ENCODE assay signal across 8 mouse cellular contexts in the genomic region with DNA sequence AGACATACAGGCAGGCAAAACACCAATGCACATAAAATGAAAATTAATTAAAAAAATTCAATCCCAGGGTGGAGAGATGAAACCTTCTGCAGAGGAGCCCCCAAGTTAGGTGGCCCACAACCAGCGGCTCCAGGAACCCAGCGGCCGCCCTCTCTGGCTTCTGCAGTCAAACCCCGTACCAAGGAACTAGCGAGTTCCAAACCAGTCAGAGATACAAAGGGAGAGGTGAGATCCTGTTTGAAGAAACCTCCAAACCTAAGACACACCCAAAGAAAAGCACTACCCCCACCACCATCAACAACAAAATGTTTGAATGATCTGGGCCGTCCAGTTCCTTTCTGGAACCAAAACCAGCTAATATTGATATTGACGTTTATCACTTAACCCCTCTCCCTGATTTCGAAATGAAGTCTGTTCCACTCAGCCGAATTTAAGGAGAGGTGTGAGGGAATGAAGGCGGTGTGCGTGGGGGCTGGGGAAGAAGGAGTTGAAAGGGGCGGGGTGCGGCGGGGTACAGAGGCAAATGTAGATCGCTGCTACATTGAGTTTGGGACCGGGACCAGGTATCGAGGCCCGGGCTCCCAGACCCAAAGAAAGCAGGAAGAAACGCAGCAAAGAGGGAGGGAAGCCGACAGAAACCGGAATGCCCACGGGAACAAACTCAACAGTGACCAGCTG. TPM values are rescaled to one million over a fixed set of nuclear protein-coding genes. Genes with fewer than 3 reads are reported as not detected.
DNase-seq lines count a peak whose midpoint lies in the region; ATAC-seq and TF ChIP-seq lines count a peak whose summit lies in the region.

No protein-coding gene starts in this region.

- no peak for TF ChIP-seq CTCF in ES-Bruce4 (IDR thresholded peaks at IDR 0.05; ENCODE audit: low read depth, low read length)

- no peak; the same call in 1 of the 2 replicates for ATAC-seq in heart, embryonic 13.5 days (ENCODE audit: extremely low read depth, insufficient number of reproducible peaks, low FRiP score, low TSS enrichment)
- peak; percentile 26 for ATAC-seq in embryonic facial prominence, embryonic 13.5 days (ENCODE audit: insufficient number of reproducible peaks, insufficient read depth, low FRiP score, low TSS enrichment, low read depth)
- ATAC-seq in neural tube, embryonic 13.5 days (ENCODE audit: low read depth), result peak; percentile 49

- no peaks in the 10 kb centered on the region for H3K9me3 ChIP-seq in heart, embryonic 13.5 days
- no peaks in the 10 kb centered on the region for H3K9me3 ChIP-seq in ES-Bruce4 (replicated peaks; ENCODE audit: control insufficient read depth, insufficient read depth, low read length, poor library complexity, severe bottlenecking)
- H3K9me3 ChIP-seq in embryonic facial prominence, embryonic 13.5 days, result no peaks in the 10 kb centered on the region
- no peaks in the 10 kb centered on the region for H3K9me3 ChIP-seq in neural tube, embryonic 13.5 days

- no peak for TF ChIP-seq EP300 in ES-Bruce4 (IDR thresholded peaks at IDR 0.05; ENCODE audit: insufficient read depth, low read depth, low read length)

- H3K4me3 ChIP-seq in heart, embryonic 13.5 days, result peak overlapping the region; percentile 81
- peak overlapping the region; percentile 87 for H3K4me3 ChIP-seq in ES-Bruce4 (ENCODE audit: low read depth, low read length)
- H3K4me3 ChIP-seq in embryonic facial prominence, embryonic 13.5 days, result peak overlapping the region; percentile 79
- H3K4me3 ChIP-seq in neural tube, embryonic 13.5 days, result peak overlapping the region; percentile 63

- H3K4me2 ChIP-seq in heart, embryonic 13.5 days, result peak overlapping the region; percentile 77
- H3K4me2 ChIP-seq in embryonic facial prominence, embryonic 13.5 days, result peak overlapping the region; percentile 69
- H3K4me2 ChIP-seq in neural tube, embryonic 13.5 days, result peak overlapping the region; percentile 71

- H3K27ac ChIP-seq in heart, embryonic 13.5 days (replicated peaks), result peak overlapping the region; percentile 90
- peak overlapping the region; percentile 60 for H3K27ac ChIP-seq in ES-Bruce4 (ENCODE audit: insufficient read depth, low read length)
- H3K27ac ChIP-seq in embryonic facial prominence, embryonic 13.5 days, result peak overlapping the region; percentile 55
- H3K27ac ChIP-seq in neural tube, embryonic 13.5 days (replicated peaks), result peak overlapping the region; percentile 96

- WGBS in heart, embryonic 13.5 days, result 9% methylated on average over 22 of the region's 22 CpGs
- 11% methylated on average over 22 of the region's 22 CpGs for WGBS in embryonic facial prominence, embryonic 13.5 days
- 8% methylated on average over 22 of the region's 22 CpGs for WGBS in neural tube, embryonic 13.5 days

- TF ChIP-seq POLR2A in ES-Bruce4 (IDR thresholded peaks at IDR 0.05; ENCODE audit: insufficient read depth, low read length), result no peak

- H3K9ac ChIP-seq in heart, embryonic 13.5 days, result peak overlapping the region; percentile 83
- H3K9ac ChIP-seq in ES-Bruce4 (ENCODE audit: low read depth, poor library complexity, severe bottlenecking), result peak overlapping the region; percentile 69
- H3K9ac ChIP-seq in embryonic facial prominence, embryonic 13.5 days, result peak overlapping the region; percentile 68
- peak overlapping the region; percentile 67 for H3K9ac ChIP-seq in neural tube, embryonic 13.5 days

- no peaks in the 10 kb centered on the region for H3K36me3 ChIP-seq in heart, embryonic 13.5 days
- H3K36me3 ChIP-seq in ES-Bruce4 (ENCODE audit: control insufficient read depth, insufficient read depth, low read length, poor library complexity, severe bottlenecking), result no peaks in the 10 kb centered on the region
- H3K36me3 ChIP-seq in embryonic facial prominence, embryonic 13.5 days, result no peaks in the 10 kb centered on the region
- no peaks in the 10 kb centered on the region for H3K36me3 ChIP-seq in neural tube, embryonic 13.5 days

- no peaks in the 10 kb centered on the region for H3K27me3 ChIP-seq in heart, embryonic 13.5 days (replicated peaks)
- H3K27me3 ChIP-seq in ES-Bruce4 (ENCODE audit: control insufficient read depth, insufficient read depth, low read length, poor library complexity, severe bottlenecking), result no peaks in the 10 kb centered on the region
- no peaks in the 10 kb centered on the region for H3K27me3 ChIP-seq in embryonic facial prominence, embryonic 13.5 days
- no peaks in the 10 kb centered on the region for H3K27me3 ChIP-seq in neural tube, embryonic 13.5 days

- intact Hi-C loops in heart, postnatal 36 days (cut with DNase I), result loop anchor here (1.0 to 10.0 kb wide), 2 partner anchors 30 to 176 kb away; a partner anchor contains a TSS

- H3K4me1 ChIP-seq in heart, embryonic 13.5 days, result peaks cover 38% of the 10 kb centered on the region
- H3K4me1 ChIP-seq in ES-Bruce4 (ENCODE audit: control insufficient read depth, insufficient read depth, low read length), result peaks cover 5% of the 10 kb centered on the region
- H3K4me1 ChIP-seq in embryonic facial prominence, embryonic 13.5 days, result peaks cover 7% of the 10 kb centered on the region
- peaks cover 18% of the 10 kb centered on the region for H3K4me1 ChIP-seq in neural tube, embryonic 13.5 days (replicated peaks)

- DNase-seq in heart, postnatal 36 days, result no peak
- peak; percentile 12 for DNase-seq in kidney, postnatal 14 days
- DNase-seq in left cerebral cortex, adult 18-20 months (ENCODE audit: low spot score in 2 of 2), result no peak
- DNase-seq in right cerebral cortex, postnatal 4 days, result no peak

RNA-seq across cellular contexts. Expression of a gene that starts 13.1 kb away (rescaled TPM):
- polyA plus RNA-seq in heart, embryonic 13.5 days (2015; fragmentation: Nextera tagmentation; extraction: Ambion mirVana), result 0.08 TPM in 1 of 2 replicates, not detected in the other
- under 1 TPM in 1 of 2 experiments, not detected in 1; 0.14 TPM for total RNA-seq in heart, postnatal 36 days (2021)
- not detected in 2 replicates for polyA plus RNA-seq in ES-Bruce4 (2011; ENCODE audit: insufficient read depth, insufficient read length, low read depth, missing spikeins)
- 0.12 TPM in 1 of 2 replicates, not detected in the other for polyA plus RNA-seq in embryonic facial prominence, embryonic 13.5 days (2015; fragmentation: Nextera tagmentation; extraction: Ambion mirVana)
- polyA plus RNA-seq in neural tube, embryonic 13.5 days (2015; fragmentation: Nextera tagmentation; extraction: Ambion mirVana), result 0.20 and 0.29 TPM in 2 replicates
- under 1 TPM; 0.30 to 0.40 TPM for total RNA-seq in left cerebral cortex, adult 18-20 months (2021)

RNA-seq across cellular contexts. Expression of a gene that starts 30.4 kb away (rescaled TPM):
- 7.2 and 7.3 TPM in 2 replicates for polyA plus RNA-seq in heart, embryonic 13.5 days (2015; fragmentation: Nextera tagmentation; extraction: Ambion mirVana)
- 10 to 100 TPM; 43.6 to 46.0 TPM for total RNA-seq in heart, postnatal 36 days (2021)
- 24.4 and 27.1 TPM in 2 replicates for polyA plus RNA-seq in ES-Bruce4 (2011; ENCODE audit: insufficient read depth, insufficient read length, low read depth, missing spikeins)
- polyA plus RNA-seq in embryonic facial prominence, embryonic 13.5 days (2015; fragmentation: Nextera tagmentation; extraction: Ambion mirVana), result 16.7 and 19.2 TPM in 2 replicates
- polyA plus RNA-seq in neural tube, embryonic 13.5 days (2015; fragmentation: Nextera tagmentation; extraction: Ambion mirVana), result 16.8 and 19.7 TPM in 2 replicates
- 10 to 100 TPM; 63.3 to 63.7 TPM for total RNA-seq in left cerebral cortex, adult 18-20 months (2021)
